Mouse (Mus musculus): ENCODE results near the gene Olfr170. TPM values are rescaled to one million over a fixed set of nuclear protein-coding genes. Genes with fewer than 3 reads are reported as not detected.
"Not testable (repeated sequence)": the region's sequence is repeated elsewhere in the genome, so short reads cannot be mapped to it uniquely, and the experiment has no call there.

Olfr170 gene
- total RNA-seq (2012; rRNA removed) (not detected in 2 replicates), total RNA-seq (2014; rRNA removed) (not detected in 2 replicates), polyA plus RNA-seq (2012; ENCODE audit: insufficient read length, low read depth) (not detected in 2 replicates)

- H3K27me3 ChIP-seq (replicated peaks); H3K4me1 ChIP-seq (ENCODE audit: control insufficient read depth in 1 of 2, insufficient read depth in 2 of 2); dilution Hi-C loops (cut with MboI; ENCODE audit: extremely low pct_ligation_motif_present, extremely low pct_unique_long_range_greater_than_20kb, low sequenced_read_pairs); H3K36me3 ChIP-seq (replicated peaks in 1 of 2; ENCODE audit: control insufficient read depth in 1 of 2, insufficient read depth in 1 of 2, low read length in 1 of 2); in situ Hi-C loops (cut with MboI; ENCODE audit: low pct_ligation_motif_present, low pct_unique_long_range_greater_than_20kb, low sequenced_read_pairs); H3K9me3 ChIP-seq (replicated peaks; ENCODE audit: low read length); H3K79me2 ChIP-seq (replicated peaks; ENCODE audit: control insufficient read depth, extremely low read depth, insufficient read depth, poor library complexity, severe bottlenecking); H3K27ac ChIP-seq (ENCODE audit: insufficient read depth, low read depth); H3K9ac ChIP-seq (ENCODE audit: insufficient read depth, low read depth); H3K4me3 ChIP-seq (replicated peaks in 1 of 3; ENCODE audit: low read depth in 2 of 3, low read length in 2 of 3, poor library complexity in 1 of 3); DNase-seq (ENCODE audit: extremely low read depth); H3K4me2 ChIP-seq (ENCODE audit: insufficient read depth, low read depth, poor library complexity, severe bottlenecking): not testable (repeated sequence)
Measured at GRCm38 (mm10) chr16:19611782-19612181, at the start of gene Olfr170. Gene Olfr170 (minus strand): TSS chr16:19611882.

- TF ChIP-seq PAX5 (IDR thresholded peaks at IDR 0.05; ENCODE audit: low read length), result no peak
- TF ChIP-seq MAX (IDR thresholded peaks at IDR 0.05; ENCODE audit: low read length), result no peak
- no peak for TF ChIP-seq NRF1 (IDR thresholded peaks at IDR 0.05; ENCODE audit: low read depth, low read length)
- TF ChIP-seq JUN (IDR thresholded peaks at IDR 0.05; ENCODE audit: insufficient read depth, low read depth, low read length), result no peak
- TF ChIP-seq IRF4 (IDR thresholded peaks at IDR 0.05; ENCODE audit: low read depth, low read length), result no peak
- TF ChIP-seq ETS1 (conservative IDR thresholded peaks at IDR 0.05; ENCODE audit: low read depth, low read length), result no peak
- no peak for TF ChIP-seq USF2 (conservative IDR thresholded peaks at IDR 0.05; ENCODE audit: low read depth, low read length)
- TF ChIP-seq ELF1 (IDR thresholded peaks at IDR 0.05; ENCODE audit: low read depth, low read length), result no peak
- TF ChIP-seq TCF12 (IDR thresholded peaks at IDR 0.05; ENCODE audit: low read depth, low read length), result no peak
- no peak for TF ChIP-seq RAD21 (IDR thresholded peaks at IDR 0.05; ENCODE audit: low read depth, low read length)
- no peak for TF ChIP-seq UBTF (IDR thresholded peaks at IDR 0.05; ENCODE audit: low read depth, low read length)
- TF ChIP-seq ZKSCAN1 (IDR thresholded peaks at IDR 0.05; ENCODE audit: borderline replicate concordance, low read depth, low read length), result no peak
- no peak for TF ChIP-seq HCFC1 (IDR thresholded peaks at IDR 0.05; ENCODE audit: low read depth, low read length)
- no peak for TF ChIP-seq JUND (conservative IDR thresholded peaks at IDR 0.05; ENCODE audit: low read depth, low read length)
- TF ChIP-seq MYC (IDR thresholded peaks at IDR 0.05; ENCODE audit: low read depth, low read length), result no peak
- TF ChIP-seq MEF2A (IDR thresholded peaks at IDR 0.05; ENCODE audit: borderline replicate concordance, low read depth, low read length), result no peak
- TF ChIP-seq RCOR1 (conservative IDR thresholded peaks at IDR 0.05; ENCODE audit: low read depth, low read length), result no peak
- no peak for TF ChIP-seq SMC3 (IDR thresholded peaks at IDR 0.05; ENCODE audit: low read depth, low read length)
- TF ChIP-seq MAZ (IDR thresholded peaks at IDR 0.05; ENCODE audit: low read depth, low read length), result no peak
- Histone ChIP-seq H3K4me3 (replicated peaks in 1 of 3; ENCODE audit: low read depth in 2 of 3, low read length in 2 of 3, poor library complexity in 1 of 3) (no peak within 1 kb of the TSS), H3K4me1 (ENCODE audit: control insufficient read depth in 1 of 2, insufficient read depth in 2 of 2) (peaks cover 0 to 3% of the 10 kb centered on the region in 2 experiments; a peak in 1 of 4 replicates), H3K9ac (ENCODE audit: insufficient read depth, low read depth) (no peak within 1 kb of the TSS), H3K79me2 (replicated peaks; ENCODE audit: control insufficient read depth, extremely low read depth, insufficient read depth, poor library complexity, severe bottlenecking) (no peaks in the 10 kb centered on the region), H3K9me3 (replicated peaks; ENCODE audit: low read length) (no peaks in the 10 kb centered on the region), H3K4me2 (ENCODE audit: insufficient read depth, low read depth, poor library complexity, severe bottlenecking) (no peak within 1 kb of the TSS), H3K27me3 (replicated peaks) (no peaks in the 10 kb centered on the region), H3K36me3 (replicated peaks in 1 of 2; ENCODE audit: control insufficient read depth in 1 of 2, insufficient read depth in 1 of 2, low read length in 1 of 2) (no peaks in the 10 kb centered on the region), H3K27ac (ENCODE audit: insufficient read depth, low read depth) (no peak within 1 kb of the TSS)
- DNase-seq (ENCODE audit: extremely low read depth), result no peak
- in situ Hi-C loops (cut with MboI; ENCODE audit: low pct_ligation_motif_present, low pct_unique_long_range_greater_than_20kb, low sequenced_read_pairs), result no loop called here
- dilution Hi-C loops (cut with MboI; ENCODE audit: extremely low pct_ligation_motif_present, extremely low pct_unique_long_range_greater_than_20kb, low sequenced_read_pairs), result no loop called here
Measured at GRCm38 (mm10) chr16:19629816-19630215, 18.1 kb upstream of the Olfr170 start, which contains the start of gene Olfr171. Gene Olfr171 (minus strand): TSS chr16:19629916.

Measured in CH12.LX (cell line).